Mouse (Mus musculus): Measurements from ENCODE around the gene P2ry12.

- TF ChIP-seq CTCF (conservative IDR thresholded peaks at IDR 0.05; ENCODE audit: low read length): no peak
- TF ChIP-seq POU5F1 (IDR thresholded peaks at IDR 0.05; ENCODE audit: borderline replicate concordance, low read length): no peak
Measured at GRCm38 (mm10) chr3:59219326-59219725, 43.3 kb downstream of the P2ry12 start.

All from E14TG2a.4 (cell line).